Mouse (Mus musculus) kidney, adult 2 months (tissue): Measurements from ENCODE around the gene Cldn12.

Experiments
- CTCF ChIP-seq: fragments of 200-500 bp; conservative IDR thresholded peaks from 2 replicates; pipeline ENCODE4 v1.5.1; 2011; ENCODE audit warnings: low read depth, mild to moderate bottlenecking, control low read depth, low read length, moderate library complexity, mixed read lengths; ENCODE audit not compliant: insufficient read depth, insufficient read length
- POLR2A ChIP-seq: fragments of 200-500 bp; IDR thresholded peaks from one replicate; pipeline ENCODE4 v1.6.1; 2011; ENCODE audit warnings: low read depth, low read length, control low read depth

DNA sequence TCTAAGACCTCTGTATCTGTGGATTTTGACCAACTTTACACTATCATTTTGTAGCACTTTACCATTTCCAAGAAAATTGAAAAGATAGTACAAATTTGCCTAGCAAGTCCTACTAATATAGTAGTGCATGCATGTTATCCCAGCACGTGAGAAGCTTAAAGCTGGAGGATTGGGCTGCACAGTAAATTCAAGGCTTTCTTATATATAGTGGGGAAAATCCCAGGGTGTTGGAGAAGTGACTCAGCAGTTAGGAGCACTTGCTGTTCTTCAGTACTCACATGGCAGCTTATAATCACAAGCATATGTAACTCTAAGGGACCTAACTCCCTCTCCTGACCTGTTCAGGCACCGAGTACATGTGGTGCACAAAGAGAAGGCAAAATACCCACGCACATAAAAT, 47.7 kb upstream of the Cldn12 start:
- TF ChIP-seq CTCF (no peak), POLR2A (no peak)
